Mouse (Mus musculus) olfactory bulb, adult 2 months (tissue): Measurements from ENCODE around the gene Dbp. TPM values are rescaled to one million over a fixed set of nuclear protein-coding genes. Genes with fewer than 3 reads are reported as not detected.

Source experiments
- H3K27ac ChIP-seq: fragments of 200-500 bp; 2 replicates; pipeline ENCODE4 v1.5.1; 2012; ENCODE audit warnings: low read depth, low read length; ENCODE audit not compliant: insufficient read depth
- H3K4me1 ChIP-seq: fragments of 200-500 bp; 2 replicates; pipeline ENCODE4 v1.6.1; 2012; ENCODE audit warnings: low read length; ENCODE audit not compliant: control insufficient read depth, insufficient read depth
- H3K4me3 ChIP-seq: fragments of 200-500 bp; 2 replicates; pipeline ENCODE4 v1.5.1; 2012; ENCODE audit warnings: mild to moderate bottlenecking, low read depth, low read length, moderate library complexity; ENCODE audit not compliant: insufficient read depth
- CTCF ChIP-seq: fragments of 200-500 bp; IDR thresholded peaks from 2 replicates; pipeline ENCODE4 v1.5.1; 2012; ENCODE audit warnings: low read depth, mild to moderate bottlenecking, low read length, moderate library complexity; ENCODE audit not compliant: insufficient read depth
- POLR2A ChIP-seq: fragments of 200-500 bp; IDR thresholded peaks from 2 replicates; pipeline ENCODE4 v1.6.1; 2012; ENCODE audit warnings: mild to moderate bottlenecking, low read depth, low read length, moderate library complexity; ENCODE audit not compliant: insufficient read depth
- WGBS: fragments of 180-500 bp; shearing (Covaris S2); methylation state at CpG from one replicate; pipeline ENCODE4 v1.1.7; 2018; 5-methylcytosine and 5-hydroxymethylcytosine counted together
- polyA plus RNA-seq: library from polyadenylated mRNA; stranded (reverse); fragments of >200 nt; gene quantifications from 2 replicates; pipeline ENCODE4 v1.2.4, GENCODE M21; 2012; ENCODE audit warnings: low replicate concordance; ENCODE audit not compliant: missing spikeins, insufficient read depth, insufficient read length

Dbp gene
- polyA plus RNA-seq, 1 experiment, result 386 TPM

GRCm38 (mm10) chr7:45715741-45716459 lies 11.0 kb downstream of the Dbp start:
- TF ChIP-seq CTCF (no peak), POLR2A (no peak)
- Histone ChIP-seq H3K27ac (no peak overlapping the region), H3K4me1 (peaks cover 58% of the 10 kb centered on the region), H3K4me3 (0 out of 2 replicates have a peak overlapping the region, but pooled peaks have one; percentile 1)
- WGBS, result 80% methylated on average over 19 of the region's 19 CpGs

- 76% methylated on average over 3 of the region's 3 CpGs for WGBS
- H3K27ac ChIP-seq, result no peak overlapping the region
- H3K4me1 ChIP-seq, result peaks cover 53% of the 10 kb centered on the region
- no peak overlapping the region for H3K4me3 ChIP-seq
- TF ChIP-seq POLR2A (no peak), CTCF (no peak)
Measured at GRCm38 (mm10) chr7:45716460-45716857, 11.6 kb downstream of the Dbp start.

- TF ChIP-seq POLR2A (no peak), CTCF (no peak)
- Histone ChIP-seq H3K4me1 (peaks cover 45% of the 10 kb centered on the region), H3K4me3 (peak overlapping the region; percentile 87), H3K27ac (peak overlapping the region; percentile 74)
- 7% methylated on average over 31 of the region's 31 CpGs for WGBS
Measured at GRCm38 (mm10) chr7:45716952-45717917, 12.3 kb downstream of the Dbp start.

- Histone ChIP-seq H3K4me3 (peak within 1 kb of the TSS; percentile 87), H3K4me1 (peaks cover 38% of the 10 kb centered on the region), H3K27ac (peak within 1 kb of the TSS; percentile 74)
- TF ChIP-seq POLR2A (peak; percentile 96), CTCF (no peak)
- under 1% methylated on average over 41 of the region's 41 CpGs for WGBS
Measured at GRCm38 (mm10) chr7:45717918-45718297, 13.0 kb downstream of the Dbp start, which contains the start of gene Sphk2. TSS of gene Sphk2 (minus strand) at chr7:45718002.

- Histone ChIP-seq H3K4me1 (peaks cover 34% of the 10 kb centered on the region), H3K4me3 (peak overlapping the region; percentile 78), H3K27ac (peak overlapping the region; percentile 44; the same call in 1 of the 2 replicates)
- no peak for TF ChIP-seq POLR2A
- no peak for TF ChIP-seq CTCF
- WGBS, result 0% methylated on average over 20 of the region's 20 CpGs
Measured at GRCm38 (mm10) chr7:45718331-45718730, 13.4 kb downstream of the Dbp start.

- no peak overlapping the region for H3K27ac ChIP-seq
- 81% methylated on average over 10 of the region's 10 CpGs for WGBS
- no peak overlapping the region for H3K4me3 ChIP-seq
- TF ChIP-seq CTCF, result no peak
- TF ChIP-seq POLR2A, result no peak
- peaks cover 29% of the 10 kb centered on the region for H3K4me1 ChIP-seq
Measured at GRCm38 (mm10) chr7:45719180-45719579, 14.3 kb downstream of the Dbp start.

- 84% methylated on average over 16 of the region's 16 CpGs for WGBS
- Histone ChIP-seq H3K4me1 (peaks cover 23% of the 10 kb centered on the region), H3K4me3 (no peak overlapping the region), H3K27ac (no peak overlapping the region)
- TF ChIP-seq CTCF, result no peak
- TF ChIP-seq POLR2A, result no peak
Measured at GRCm38 (mm10) chr7:45719738-45720412, 15.0 kb downstream of the Dbp start.

- H3K4me1 ChIP-seq, result peaks cover 21% of the 10 kb centered on the region
- H3K4me3 ChIP-seq, result no peak within 1 kb of the TSS
- 76% methylated on average over 14 of the region's 14 CpGs for WGBS
- H3K27ac ChIP-seq, result no peak within 1 kb of the TSS
- TF ChIP-seq CTCF, result no peak
- TF ChIP-seq POLR2A, result no peak
Measured at GRCm38 (mm10) chr7:45720413-45721233, 15.7 kb downstream of the Dbp start, which contains the start of gene Fam83e. TSS of gene Fam83e (plus strand) at chr7:45721212.
